Mouse (Mus musculus) kidney, adult 2 months (tissue): ENCODE results near the gene Csgalnact2.

Source experiments
- CTCF ChIP-seq: fragments of 200-500 bp; conservative IDR thresholded peaks from 2 replicates; pipeline ENCODE4 v1.5.1; 2011; ENCODE audit warnings: low read depth, mild to moderate bottlenecking, control low read depth, low read length, moderate library complexity, mixed read lengths; ENCODE audit not compliant: insufficient read depth, insufficient read length
- POLR2A ChIP-seq: fragments of 200-500 bp; IDR thresholded peaks from one replicate; pipeline ENCODE4 v1.6.1; 2011; ENCODE audit warnings: low read depth, low read length, control low read depth

DNA sequence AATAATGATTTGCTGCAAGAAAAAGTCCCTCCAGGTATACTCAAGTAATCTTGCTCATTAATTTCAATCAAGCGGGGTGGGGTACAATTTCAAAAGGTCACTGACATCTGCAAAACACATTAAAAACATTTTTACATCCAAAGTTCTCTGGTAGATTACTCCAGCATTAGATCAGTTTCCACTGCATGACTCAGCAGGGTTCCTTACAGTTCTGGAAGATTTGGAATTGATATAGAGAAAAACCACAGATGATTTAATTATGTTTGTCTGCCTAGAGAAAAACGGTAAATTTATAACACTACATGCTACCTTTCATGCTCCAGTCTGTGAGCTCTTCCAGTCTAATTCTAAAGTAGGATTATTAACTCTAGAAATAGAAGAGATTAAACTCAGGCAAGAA lies 8.9 kb downstream of the Csgalnact2 start:
- TF ChIP-seq CTCF (no peak), POLR2A (no peak)
